21 mouse cellular contexts compared by ENCODE assay signal in the genomic region with DNA sequence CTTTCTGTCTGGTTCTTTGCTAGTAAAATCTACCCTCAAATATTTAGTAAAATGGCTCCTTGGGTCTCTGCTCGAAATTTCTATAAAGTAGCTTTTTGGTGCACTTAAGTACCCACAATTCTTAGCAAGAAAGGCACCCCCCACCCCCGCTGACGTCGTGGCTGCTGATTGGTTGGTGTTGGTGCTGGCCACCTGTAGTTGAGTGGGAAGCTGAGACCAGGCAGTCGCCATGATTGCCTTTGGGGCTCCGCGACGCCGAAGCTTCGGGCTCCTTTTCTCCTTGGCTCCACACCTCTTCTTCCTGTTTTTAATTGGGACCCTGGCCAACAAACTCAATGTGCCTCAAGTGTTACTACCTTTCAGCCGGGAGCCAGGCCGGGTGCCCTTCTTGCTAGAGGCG. TPM values are rescaled to one million over a fixed set of nuclear protein-coding genes. Genes with fewer than 3 reads are reported as not detected.
DNase-seq lines count a peak whose midpoint lies in the region; ATAC-seq and TF ChIP-seq lines count a peak whose summit lies in the region.
"Had no signal": no experiment of that assay in that cellular context is flagged by ENCODE, and none has a peak within 500 bp of the region (broad histone marks: within the 10 kb centered on the region; RNA-seq: fewer than 3 reads in every experiment).

Gene Nup210l, plus strand, starts transcription at position 195 of the 400 bp plus-strand sequence.

- TF ChIP-seq EP300 in stomach, postnatal 0 days (optimal IDR thresholded peaks at IDR 0.05): no peak

- no peak within 1 kb of the TSS for H3K9ac ChIP-seq in kidney, embryonic 15.5 days
- no peak within 1 kb of the TSS for H3K9ac ChIP-seq in stomach, postnatal 0 days (ENCODE audit: low read length)
- H3K9ac ChIP-seq: embryonic facial prominence, embryonic 12.5 days; forebrain, embryonic 13.5 days; forebrain, embryonic 15.5 days; forebrain, postnatal 0 days had no signal

- no peaks in the 10 kb centered on the region for H3K27me3 ChIP-seq in testis, adult 2 months (ENCODE audit: control insufficient read depth, insufficient read depth, low read length)
- H3K27me3 ChIP-seq in kidney, embryonic 15.5 days: no peaks in the 10 kb centered on the region
- H3K27me3 ChIP-seq in stomach, postnatal 0 days (ENCODE audit: control insufficient read depth, insufficient read depth, low read length): no peaks in the 10 kb centered on the region
- H3K27me3 ChIP-seq: embryonic facial prominence, embryonic 12.5 days; forebrain, embryonic 13.5 days; forebrain, embryonic 15.5 days; Patski had no signal

- 86% methylated on average over 13 of the region's 13 CpGs for WGBS in kidney, embryonic 15.5 days
- WGBS in stomach, postnatal 0 days: 83% methylated on average over 13 of the region's 13 CpGs

- no peak within 1 kb of the TSS for H3K4me2 ChIP-seq in kidney, embryonic 15.5 days
- H3K4me2 ChIP-seq in stomach, postnatal 0 days (replicated peaks; ENCODE audit: low read depth): no peak within 1 kb of the TSS
- H3K4me2 ChIP-seq: embryonic facial prominence, embryonic 12.5 days; forebrain, embryonic 13.5 days; forebrain, embryonic 15.5 days had no signal

- peaks cover 3% of the 10 kb centered on the region; the same call in 1 of the 2 replicates for H3K4me1 ChIP-seq in testis, adult 2 months (ENCODE audit: control insufficient read depth, insufficient read depth, low read length)
- H3K4me1 ChIP-seq in kidney, embryonic 15.5 days: peaks cover 4% of the 10 kb centered on the region; the same call in 1 of the 2 replicates
- H3K4me1 ChIP-seq in stomach, postnatal 0 days (replicated peaks; ENCODE audit: control insufficient read depth, insufficient read depth): no peaks in the 10 kb centered on the region
- H3K4me1 ChIP-seq: embryonic facial prominence, embryonic 10.5 days; embryonic facial prominence, embryonic 12.5 days; forebrain, embryonic 13.5 days; forebrain, embryonic 15.5 days had no signal

- no peak for DNase-seq in testis, postnatal 10 days (ENCODE audit: low spot score)
- peak; percentile 80 for DNase-seq in R1 (ENCODE audit: low read depth, low spot score)
- peak; percentile 81 for DNase-seq in testis, postnatal 14 days (ENCODE audit: low spot score)
- DNase-seq in stomach, postnatal 0 days (ENCODE audit: low spot score): no peak
- DNase-seq: adrenal gland, adult 8-10 months; adrenal gland, postnatal 14 days; adrenal gland, postnatal 36 days; cerebellum, adult 11-12 months; cerebellum, adult 2 months; cerebellum, adult 9-10 months; cerebellum, postnatal 10 days; cerebellum, postnatal 25 days; forebrain, postnatal 0 days had no signal

- H3K9me3 ChIP-seq in kidney, embryonic 15.5 days (replicated peaks): no peaks in the 10 kb centered on the region
- H3K9me3 ChIP-seq in stomach, postnatal 0 days (ENCODE audit: control insufficient read depth, low read length): no peaks in the 10 kb centered on the region
- H3K9me3 ChIP-seq: embryonic facial prominence, embryonic 10.5 days; embryonic facial prominence, embryonic 12.5 days; forebrain, embryonic 13.5 days; forebrain, embryonic 15.5 days had no signal

- peak within 1 kb of the TSS; percentile 99 for H3K4me3 ChIP-seq in testis, adult 2 months (ENCODE audit: control insufficient read depth, low read depth, low read length)
- H3K4me3 ChIP-seq in kidney, embryonic 15.5 days (replicated peaks): no peak within 1 kb of the TSS
- no peak within 1 kb of the TSS for H3K4me3 ChIP-seq in stomach, postnatal 0 days (ENCODE audit: low read depth, low read length)
- H3K4me3 ChIP-seq: embryonic facial prominence, embryonic 10.5 days; embryonic facial prominence, embryonic 12.5 days; forebrain, embryonic 13.5 days; forebrain, embryonic 15.5 days had no signal

- no peaks in the 10 kb centered on the region for H3K36me3 ChIP-seq in testis, adult 2 months (ENCODE audit: control insufficient read depth, insufficient read depth, low read length)
- H3K36me3 ChIP-seq in kidney, embryonic 15.5 days: peaks cover 26% of the 10 kb centered on the region
- H3K36me3 ChIP-seq in stomach, postnatal 0 days (ENCODE audit: control insufficient read depth, insufficient read depth, low read length): no peaks in the 10 kb centered on the region

- peak within 1 kb of the TSS; percentile 66 for H3K27ac ChIP-seq in testis, adult 2 months (ENCODE audit: control insufficient read depth, insufficient read depth, low read depth, low read length)
- no peak within 1 kb of the TSS for H3K27ac ChIP-seq in kidney, embryonic 15.5 days
- H3K27ac ChIP-seq in stomach, postnatal 0 days (replicated peaks): no peak within 1 kb of the TSS
- H3K27ac ChIP-seq: embryonic facial prominence, embryonic 10.5 days; embryonic facial prominence, embryonic 12.5 days; forebrain, embryonic 13.5 days; forebrain, embryonic 15.5 days had no signal

- TF ChIP-seq CTCF in testis, adult 2 months (IDR thresholded peaks at IDR 0.05; ENCODE audit: control insufficient read depth, insufficient read depth, insufficient replicate concordance, low read depth, low read length): no peak
- TF ChIP-seq CTCF in stomach, postnatal 0 days (IDR thresholded peaks at IDR 0.05; ENCODE audit: low read depth): no peak

- no peak for ATAC-seq in kidney, embryonic 15.5 days (replicated peaks; ENCODE audit: low FRiP score)
- ATAC-seq in stomach, postnatal 0 days (ENCODE audit: low FRiP score, low TSS enrichment): no peak
- ATAC-seq: activated CD4-positive, CD25-positive, alpha-beta regulatory T cell, adult 4 months; forebrain, embryonic 13.5 days; forebrain, embryonic 15.5 days; forebrain, postnatal 0 days; Patski had no signal

- TF ChIP-seq POLR2A in testis, adult 2 months (IDR thresholded peaks at IDR 0.05; ENCODE audit: control insufficient read depth, low read depth, low read length): peak; percentile 96

RNA-seq across cellular contexts. Expression of gene Nup210l, which starts in this region (rescaled TPM):
- polyA plus RNA-seq in testis, adult 2 months (2012; rRNA removed): 49.0 and 55.5 TPM in 2 replicates
- polyA plus RNA-seq in kidney, embryonic 15.5 days (2015; fragmentation: Nextera tagmentation; extraction: Ambion mirVana): 0.40 and 0.45 TPM in 2 replicates
- polyA plus RNA-seq in stomach, postnatal 0 days (2015; fragmentation: Nextera tagmentation; extraction: Ambion mirVana): 0.05 and 0.06 TPM in 2 replicates

Comparison
In these comparisons a context has a peak if more than half of its experiments do, and no peak if none do; other contexts are left out.
1. RNA of gene Nup210l (polyA plus RNA-seq): 49.0 to 55.5 TPM in testis, adult 2 months; 0.40 to 0.45 TPM in kidney, embryonic 15.5 days and 0.05 to 0.06 TPM in stomach, postnatal 0 days; every median in the first group is over 10 times any median in the second.
2. DNase-seq: peak in R1 (single experiment) and testis, postnatal 14 days (single experiment); none in testis, postnatal 10 days (single experiment) and stomach, postnatal 0 days (single experiment).